Mouse (Mus musculus): Measurements from ENCODE around the gene Wdr46. TPM values are rescaled to one million over a fixed set of nuclear protein-coding genes. Genes with fewer than 3 reads are reported as not detected.
"Not testable (repeated sequence)": the region's sequence is repeated elsewhere in the genome, so short reads cannot be mapped to it uniquely, and the experiment has no call there.

The Wdr46 gene
- polyA plus RNA-seq, 1 experiment from 2014 or later, result 31.8 TPM

DNA sequence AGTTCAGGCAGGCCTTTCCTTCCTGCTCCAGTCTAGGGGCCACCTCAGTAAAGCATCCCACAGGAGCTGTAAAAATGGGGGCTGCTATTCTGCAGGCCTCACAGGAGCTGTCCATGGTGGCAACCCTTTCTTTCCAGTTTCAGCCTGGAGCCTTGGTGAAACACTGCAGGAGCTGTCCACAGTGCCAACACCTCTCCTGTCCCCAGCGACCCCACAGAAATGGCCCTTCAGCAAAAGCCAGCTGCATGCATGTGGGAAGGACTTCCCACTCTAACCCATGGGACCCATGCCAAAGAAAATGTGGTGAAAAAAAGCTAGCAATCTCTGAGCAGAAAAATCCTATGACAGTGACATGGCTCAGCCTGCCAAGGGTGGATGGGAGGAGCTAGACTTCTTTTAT is 32.2 kb downstream of the Wdr46 start:
- WGBS, result 0% methylated on average over 1 of the region's 1 CpGs
- Histone ChIP-seq H3K4me2 (ENCODE audit: low read length) (no peak overlapping the region), H3K4me1 (replicated peaks; ENCODE audit: control insufficient read depth, insufficient read depth, low read length) (no peaks in the 10 kb centered on the region), H3K4me3 (ENCODE audit: low read depth, low read length) (no peak overlapping the region), H3K9ac (ENCODE audit: low read length) (no peak overlapping the region), H3K36me3 (ENCODE audit: control insufficient read depth, insufficient read depth, low read length) (no peaks in the 10 kb centered on the region), H3K27ac (ENCODE audit: low read depth) (no peak overlapping the region), H3K27me3 (replicated peaks; ENCODE audit: control insufficient read depth, insufficient read depth, low read length) (peaks cover 8% of the 10 kb centered on the region), H3K9me3 (ENCODE audit: control insufficient read depth, low read length) (no peaks in the 10 kb centered on the region)
- ATAC-seq (replicated peaks; ENCODE audit: low FRiP score, low TSS enrichment, low read depth), result no peak
- peak; percentile 79 for DNase-seq (ENCODE audit: low spot score)

DNA sequence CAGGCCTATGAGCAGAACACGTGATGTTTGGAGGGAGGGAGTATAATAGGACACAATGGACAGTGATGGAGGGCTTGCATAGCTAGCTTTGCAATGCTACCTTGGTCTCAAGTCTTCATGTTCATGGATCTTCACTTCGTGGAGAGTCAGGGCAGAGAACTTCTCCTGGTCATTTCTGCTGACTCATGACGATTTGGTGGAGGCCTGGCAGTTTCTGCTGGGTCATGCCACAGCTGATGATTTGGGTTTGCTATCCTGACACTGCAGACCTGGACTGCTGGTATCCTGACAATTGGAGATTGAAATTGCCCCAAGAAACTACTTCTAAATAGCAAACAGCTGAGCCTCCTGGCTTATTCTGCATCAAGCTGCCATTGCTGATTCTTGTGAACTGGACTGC is 33.1 kb downstream of the Wdr46 start:
- Histone ChIP-seq H3K4me2 (ENCODE audit: low read length) (no peak overlapping the region), H3K27me3 (replicated peaks; ENCODE audit: control insufficient read depth, insufficient read depth, low read length) (peaks cover 17% of the 10 kb centered on the region), H3K4me1 (replicated peaks; ENCODE audit: control insufficient read depth, insufficient read depth, low read length) (no peaks in the 10 kb centered on the region), H3K27ac (ENCODE audit: low read depth) (no peak overlapping the region), H3K9ac (ENCODE audit: low read length) (no peak overlapping the region), H3K9me3 (ENCODE audit: control insufficient read depth, low read length) (no peaks in the 10 kb centered on the region), H3K36me3 (ENCODE audit: control insufficient read depth, insufficient read depth, low read length) (no peaks in the 10 kb centered on the region), H3K4me3 (ENCODE audit: low read depth, low read length) (no peak overlapping the region)
- ATAC-seq (replicated peaks; ENCODE audit: low FRiP score, low TSS enrichment, low read depth) (no peak), DNase-seq (ENCODE audit: low spot score) (no peak)
- 60% methylated on average over 3 of the region's 3 CpGs for WGBS

DNA sequence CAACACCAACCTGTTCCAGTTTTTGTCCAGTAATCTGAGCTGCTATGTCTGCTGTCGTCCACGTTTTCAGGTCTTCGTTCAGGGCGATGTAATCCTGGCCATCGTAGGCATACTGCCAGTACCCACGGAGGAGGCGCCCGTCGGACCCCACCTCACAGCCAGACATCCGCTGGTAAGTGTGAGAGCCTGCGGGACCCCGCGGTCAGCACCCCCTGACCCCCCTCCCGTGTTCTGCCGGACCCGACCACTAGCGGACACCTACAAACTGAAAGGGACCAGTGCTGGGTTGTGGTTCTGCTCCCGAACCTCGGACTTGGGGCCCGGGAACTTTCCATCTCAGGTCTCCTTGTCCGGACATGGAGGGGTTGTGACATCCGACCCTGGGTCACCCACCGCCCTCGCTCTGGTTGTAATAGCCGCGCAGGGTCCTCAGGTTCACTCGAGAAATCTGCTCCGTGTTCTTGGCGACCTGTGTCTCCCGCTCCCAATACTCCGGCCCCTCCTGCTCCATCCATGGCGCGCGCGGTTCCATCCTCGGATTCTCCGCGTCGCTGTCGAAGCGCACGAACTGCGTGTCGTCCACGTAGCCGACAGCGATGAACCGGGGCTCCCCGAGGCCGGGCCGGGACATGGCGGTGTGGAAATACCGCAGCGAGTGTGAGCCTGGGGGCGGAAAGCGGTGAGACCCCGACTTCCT is 37.5 kb downstream of the Wdr46 start:
- DNase-seq (ENCODE audit: low spot score) (peak; percentile 55), ATAC-seq (replicated peaks; ENCODE audit: low FRiP score, low TSS enrichment, low read depth) (no peak)
- Histone ChIP-seq H3K9me3 (ENCODE audit: control insufficient read depth, low read length) (no peaks in the 10 kb centered on the region), H3K9ac (ENCODE audit: low read length) (peak overlapping the region; percentile 10; the same call in 1 of the 2 replicates), H3K36me3 (ENCODE audit: control insufficient read depth, insufficient read depth, low read length) (no peaks in the 10 kb centered on the region), H3K4me3 (ENCODE audit: low read depth, low read length) (peak overlapping the region; percentile 33), H3K4me1 (replicated peaks; ENCODE audit: control insufficient read depth, insufficient read depth, low read length) (0 out of 2 replicates have a peak, but pooled peaks cover 3% of the 10 kb centered on the region), H3K27me3 (replicated peaks; ENCODE audit: control insufficient read depth, insufficient read depth, low read length) (peaks cover 35% of the 10 kb centered on the region), H3K4me2 (ENCODE audit: low read length) (peak overlapping the region; percentile 57), H3K27ac (ENCODE audit: low read depth) (no peak overlapping the region)
- WGBS, result 2% methylated on average over 57 of the region's 57 CpGs

DNA sequence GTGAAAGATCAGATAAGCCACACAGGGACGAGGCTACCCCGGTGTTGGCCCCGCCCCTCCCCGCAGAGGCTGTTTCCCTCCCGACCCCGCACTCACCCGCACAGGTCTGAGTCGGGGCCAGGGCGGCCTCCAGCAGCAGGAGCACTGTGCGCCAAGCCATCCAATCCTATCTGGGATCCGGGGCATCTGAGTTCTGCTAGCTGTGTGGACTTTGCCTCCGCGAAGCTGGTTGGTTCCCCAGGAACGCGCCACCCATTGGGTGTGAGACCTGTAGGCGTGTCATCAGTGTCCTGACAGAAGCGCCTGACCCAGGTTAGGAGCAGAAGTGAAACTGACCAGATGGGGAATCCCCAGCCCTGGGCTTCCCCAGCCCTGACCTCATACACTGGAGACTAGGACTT is 38.2 kb downstream of the Wdr46 start:
- H3K4me2 ChIP-seq (ENCODE audit: low read length), result peak overlapping the region; percentile 57
- no peaks in the 10 kb centered on the region for H3K9me3 ChIP-seq (ENCODE audit: control insufficient read depth, low read length)
- H3K27ac ChIP-seq (ENCODE audit: low read depth), result no peak overlapping the region
- H3K36me3 ChIP-seq (ENCODE audit: control insufficient read depth, insufficient read depth, low read length), result no peaks in the 10 kb centered on the region
- H3K27me3 ChIP-seq (replicated peaks; ENCODE audit: control insufficient read depth, insufficient read depth, low read length), result peaks cover 35% of the 10 kb centered on the region
- H3K4me3 ChIP-seq (ENCODE audit: low read depth, low read length), result peak overlapping the region; percentile 33
- H3K9ac ChIP-seq (ENCODE audit: low read length), result peak overlapping the region; percentile 10; the same call in 1 of the 2 replicates
- WGBS, result under 1% methylated on average over 17 of the region's 17 CpGs
- H3K4me1 ChIP-seq (replicated peaks; ENCODE audit: control insufficient read depth, insufficient read depth, low read length), result 0 out of 2 replicates have a peak, but pooled peaks cover 3% of the 10 kb centered on the region
- ATAC-seq (replicated peaks; ENCODE audit: low FRiP score, low TSS enrichment, low read depth) (peak; percentile 83), DNase-seq (ENCODE audit: low spot score) (peak; percentile 79)

DNA sequence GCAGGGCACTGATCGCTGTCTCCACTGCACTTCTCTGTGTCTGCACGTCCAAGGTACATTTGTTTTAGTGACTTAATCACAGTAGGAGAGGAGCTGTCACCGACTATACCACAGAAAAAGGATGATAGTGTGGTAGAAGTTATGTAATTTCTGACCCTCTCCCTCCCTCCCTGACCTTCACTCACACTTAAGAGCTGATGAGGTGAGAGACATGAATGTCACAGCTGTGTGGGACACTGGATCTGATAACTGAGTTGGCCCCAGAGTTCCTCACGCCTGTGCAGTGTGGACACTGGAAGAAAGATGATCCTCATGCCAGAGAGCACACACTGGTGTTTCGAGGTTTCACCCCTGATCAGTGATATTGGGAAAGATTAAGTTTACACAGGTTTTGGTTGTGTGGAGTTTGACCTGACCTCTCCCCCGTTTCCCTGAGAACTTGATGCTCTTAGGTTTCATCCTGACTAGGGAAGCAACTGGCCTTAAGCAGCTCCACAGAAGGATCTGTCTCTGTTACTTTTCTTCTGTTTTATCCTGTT is 39.1 kb downstream of the Wdr46 start:
- H3K4me2 ChIP-seq (ENCODE audit: low read length), result no peak overlapping the region
- no peak overlapping the region for H3K27ac ChIP-seq (ENCODE audit: low read depth)
- 0 out of 2 replicates have a peak, but pooled peaks cover 3% of the 10 kb centered on the region for H3K4me1 ChIP-seq (replicated peaks; ENCODE audit: control insufficient read depth, insufficient read depth, low read length)
- H3K36me3 ChIP-seq (ENCODE audit: control insufficient read depth, insufficient read depth, low read length), result no peaks in the 10 kb centered on the region
- no peak overlapping the region for H3K9ac ChIP-seq (ENCODE audit: low read length)
- H3K4me3 ChIP-seq (ENCODE audit: low read depth, low read length), result no peak overlapping the region
- no peak for ATAC-seq (replicated peaks; ENCODE audit: low FRiP score, low TSS enrichment, low read depth)
- WGBS, result 72% methylated on average over 6 of the region's 6 CpGs
- no peaks in the 10 kb centered on the region for H3K9me3 ChIP-seq (ENCODE audit: control insufficient read depth, low read length)
- H3K27me3 ChIP-seq (replicated peaks; ENCODE audit: control insufficient read depth, insufficient read depth, low read length), result peaks cover 35% of the 10 kb centered on the region
- no peak for DNase-seq (ENCODE audit: low spot score)

DNA sequence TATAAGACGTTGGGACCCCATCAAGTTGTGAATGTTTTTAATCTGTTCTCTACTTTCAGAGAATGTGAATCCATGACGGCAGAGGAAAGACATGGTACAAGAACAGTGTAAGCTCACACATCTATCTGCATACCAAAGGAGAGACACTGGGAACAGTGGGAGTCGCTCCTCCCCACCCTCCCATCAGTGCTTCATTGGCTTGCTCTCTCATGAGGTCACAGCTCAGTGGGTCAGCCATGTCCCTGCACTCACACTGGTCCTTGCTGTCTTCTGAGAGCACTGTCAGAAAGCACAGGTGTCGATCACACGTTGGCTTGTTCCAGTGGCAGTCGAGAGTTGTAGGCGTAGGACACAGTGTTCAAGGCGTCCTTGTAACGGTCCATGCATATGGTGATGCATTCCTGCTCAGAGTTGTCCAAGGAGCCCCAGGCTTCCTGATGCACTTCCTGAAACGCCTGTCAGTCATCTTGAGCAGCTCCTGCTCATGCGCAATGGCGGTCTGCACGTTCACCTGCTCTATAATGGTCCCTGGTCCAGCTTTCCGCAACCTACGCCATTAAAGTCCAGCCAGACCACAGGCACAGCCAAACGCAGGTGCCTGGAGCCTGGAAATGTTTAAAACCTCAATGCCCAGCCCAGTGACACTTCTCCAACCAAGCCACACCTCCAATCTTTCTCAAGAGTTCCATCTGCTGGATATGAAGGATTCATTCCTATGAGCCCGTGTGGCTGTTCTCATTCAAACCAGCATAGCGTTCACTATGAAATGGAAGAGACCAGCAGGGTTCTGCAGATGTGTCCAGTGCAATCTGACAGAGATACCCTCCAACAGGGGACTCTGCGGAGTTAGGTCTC is 39.9 kb downstream of the Wdr46 start:
- Histone ChIP-seq H3K27me3 (replicated peaks; ENCODE audit: control insufficient read depth, insufficient read depth, low read length) (peaks cover 35% of the 10 kb centered on the region), H3K4me1 (replicated peaks; ENCODE audit: control insufficient read depth, insufficient read depth, low read length) (0 out of 2 replicates have a peak, but pooled peaks cover 3% of the 10 kb centered on the region), H3K36me3 (ENCODE audit: control insufficient read depth, insufficient read depth, low read length) (no peaks in the 10 kb centered on the region), H3K9ac (ENCODE audit: low read length) (no peak overlapping the region), H3K27ac (ENCODE audit: low read depth) (no peak overlapping the region), H3K9me3 (ENCODE audit: control insufficient read depth, low read length) (no peaks in the 10 kb centered on the region), H3K4me3 (ENCODE audit: low read depth, low read length) (no peak overlapping the region), H3K4me2 (ENCODE audit: low read length) (peak overlapping the region; percentile 44; the same call in 1 of the 2 replicates)
- 75% methylated on average over 19 of the region's 19 CpGs for WGBS
- ATAC-seq (replicated peaks; ENCODE audit: low FRiP score, low TSS enrichment, low read depth) (no peak), DNase-seq (ENCODE audit: low spot score) (no peak)

DNA sequence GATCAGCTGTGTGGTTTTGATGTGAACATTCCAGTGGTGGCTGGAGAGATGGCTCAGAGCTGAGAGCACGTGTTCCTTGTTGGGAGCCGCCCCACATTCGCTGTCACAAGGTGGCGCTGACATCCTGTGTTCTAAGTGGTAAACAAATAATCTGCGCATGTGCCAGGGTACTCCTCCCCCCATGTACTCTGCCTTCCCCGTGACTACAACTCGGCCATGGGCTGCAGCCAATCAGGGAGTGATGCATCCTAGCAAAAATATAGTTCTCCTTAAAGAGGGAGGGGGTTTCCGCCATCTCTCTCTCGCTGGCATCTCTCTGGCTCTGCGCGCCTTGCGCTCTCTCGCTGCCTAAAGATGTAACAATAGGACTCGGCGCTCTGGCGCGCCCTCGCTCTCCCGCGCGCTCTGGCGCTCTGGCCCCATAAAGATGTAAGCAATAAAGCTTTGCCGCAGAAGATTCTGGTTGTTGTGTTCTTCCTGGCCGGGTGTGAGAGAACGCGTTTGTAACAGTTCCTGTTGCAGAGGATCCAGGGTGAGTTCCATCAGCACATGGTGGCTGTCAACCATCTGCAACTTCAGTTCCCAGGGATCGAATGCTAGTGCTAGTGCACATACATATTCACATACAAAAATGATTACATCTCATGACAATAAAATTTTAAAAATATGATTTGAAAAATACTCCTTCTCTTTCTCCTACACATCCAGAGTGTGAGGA is 40.9 kb downstream of the Wdr46 start:
- H3K27me3 ChIP-seq (replicated peaks; ENCODE audit: control insufficient read depth, insufficient read depth, low read length), result peaks cover 35% of the 10 kb centered on the region
- ATAC-seq (replicated peaks; ENCODE audit: low FRiP score, low TSS enrichment, low read depth) (peak; percentile 82), DNase-seq (ENCODE audit: low spot score) (peak; percentile 90)
- H3K4me3 ChIP-seq (ENCODE audit: low read depth, low read length), result peak overlapping the region; percentile 31
- not testable (repeated sequence) for H3K9me3 ChIP-seq (ENCODE audit: control insufficient read depth, low read length); H3K36me3 ChIP-seq (ENCODE audit: control insufficient read depth, insufficient read depth, low read length); H3K4me1 ChIP-seq (replicated peaks; ENCODE audit: control insufficient read depth, insufficient read depth, low read length)
- H3K27ac ChIP-seq (ENCODE audit: low read depth), result 0 out of 2 replicates have a peak overlapping the region, but pooled peaks have one; percentile 10
- WGBS, result under 1% methylated on average over 27 of the region's 27 CpGs
- peak overlapping the region; percentile 23 for H3K9ac ChIP-seq (ENCODE audit: low read length)
- peak overlapping the region; percentile 44 for H3K4me2 ChIP-seq (ENCODE audit: low read length)

DNA sequence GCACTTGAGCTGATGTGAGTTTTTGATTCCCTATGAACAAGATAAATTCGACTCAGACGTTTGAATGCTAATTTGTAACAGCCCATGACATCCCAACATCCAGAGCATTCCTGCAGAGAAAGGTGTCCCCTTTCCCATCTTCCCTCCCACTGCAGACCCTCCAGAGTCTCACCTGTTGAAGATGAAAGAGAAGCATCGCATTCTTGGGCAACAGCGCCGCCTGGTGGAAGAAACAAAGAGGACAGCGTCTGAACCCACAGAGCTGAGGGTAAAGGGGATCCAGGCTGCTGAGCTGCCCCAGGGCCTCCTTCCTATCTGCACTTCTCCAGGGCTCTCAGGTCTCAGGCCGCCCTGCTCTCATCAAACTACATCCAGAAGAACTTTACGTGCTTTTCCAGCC is 41.7 kb downstream of the Wdr46 start:
- peak overlapping the region; percentile 44; the same call in 1 of the 2 replicates for H3K4me2 ChIP-seq (ENCODE audit: low read length)
- WGBS, result 13% methylated on average over 8 of the region's 8 CpGs
- not testable (repeated sequence) for H3K9ac ChIP-seq (ENCODE audit: low read length); H3K4me1 ChIP-seq (replicated peaks; ENCODE audit: control insufficient read depth, insufficient read depth, low read length); H3K9me3 ChIP-seq (ENCODE audit: control insufficient read depth, low read length); ATAC-seq (replicated peaks; ENCODE audit: low FRiP score, low TSS enrichment, low read depth); H3K27ac ChIP-seq (ENCODE audit: low read depth); H3K36me3 ChIP-seq (ENCODE audit: control insufficient read depth, insufficient read depth, low read length)
- H3K27me3 ChIP-seq (replicated peaks; ENCODE audit: control insufficient read depth, insufficient read depth, low read length), result peaks cover 31% of the 10 kb centered on the region
- DNase-seq (ENCODE audit: low spot score), result peak; percentile 84
- 0 out of 2 replicates have a peak overlapping the region, but pooled peaks have one; percentile 31 for H3K4me3 ChIP-seq (ENCODE audit: low read depth, low read length)
